Mouse (Mus musculus): ENCODE measurements at regions not wholly inside any gene's neighbourhood (a gene's known extent, or its start where the extent isn't known, plus 50 kb on each side); places are given as distances from the start of the nearest gene placed in this dataset.

GRCm38 (mm10) chr4:150743508-150743907, 91.5 kb upstream of the Slc45a1 start:
- H3K9ac ChIP-seq (replicated peaks), result no peak overlapping the region
- H3K27ac ChIP-seq (replicated peaks), result no peak overlapping the region
- no peak overlapping the region for H3K4me3 ChIP-seq
- no peak for ATAC-seq (replicated peaks)
- H3K36me3 ChIP-seq, result no peaks in the 10 kb centered on the region
- H3K27me3 ChIP-seq, result no peaks in the 10 kb centered on the region
- H3K4me2 ChIP-seq (replicated peaks), result no peak overlapping the region
- WGBS, result 64% methylated on average over 8 of the region's 8 CpGs
- H3K9me3 ChIP-seq, result no peaks in the 10 kb centered on the region
- peaks cover 11% of the 10 kb centered on the region; the same call in 1 of the 2 replicates for H3K4me1 ChIP-seq

GRCm38 (mm10) chr4:150743103-150743502, 91.1 kb upstream of the Slc45a1 start:
- no peak overlapping the region for H3K4me2 ChIP-seq (replicated peaks)
- 16% methylated on average over 6 of the region's 6 CpGs for WGBS
- peak; percentile 68; the same call in 1 of the 2 replicates for ATAC-seq (replicated peaks)

DNA sequence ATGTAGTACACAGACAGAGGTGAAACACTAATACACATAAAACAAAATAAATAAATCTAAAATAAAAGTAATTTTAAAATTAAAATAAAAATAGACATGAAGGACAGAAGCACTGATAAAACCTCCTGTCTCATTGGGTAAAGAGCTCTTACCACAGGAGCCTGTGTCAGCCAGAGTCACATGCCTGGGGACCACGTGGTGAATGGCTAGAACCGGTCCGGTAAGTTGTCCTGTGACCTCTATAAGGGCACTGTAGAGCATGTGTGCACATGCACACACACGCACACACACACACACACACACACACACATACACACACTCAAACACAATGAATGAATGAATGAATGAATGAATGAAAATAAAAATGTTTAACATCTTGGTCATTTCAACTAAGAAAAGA, 89.8 kb upstream of the Slc45a1 start:
- no peak for ATAC-seq (replicated peaks)
- H3K36me3 ChIP-seq, result no peaks in the 10 kb centered on the region
- 95% methylated on average over 4 of the region's 4 CpGs for WGBS
- H3K9ac ChIP-seq (replicated peaks), result no peak overlapping the region
- no peaks in the 10 kb centered on the region for H3K27me3 ChIP-seq
- no peak overlapping the region for H3K4me3 ChIP-seq
- H3K4me1 ChIP-seq, result peaks cover 11% of the 10 kb centered on the region; the same call in 1 of the 2 replicates
- no peak overlapping the region for H3K27ac ChIP-seq (replicated peaks)
- no peak overlapping the region for H3K4me2 ChIP-seq (replicated peaks)
- no peaks in the 10 kb centered on the region for H3K9me3 ChIP-seq

More at GRCm38 (mm10) chr4:150743103-150743502, 91.1 kb upstream of the Slc45a1 start:
- Histone ChIP-seq H3K4me1 (peaks cover 11% of the 10 kb centered on the region; the same call in 1 of the 2 replicates), H3K4me3 (no peak overlapping the region), H3K27me3 (no peaks in the 10 kb centered on the region), H3K27ac (replicated peaks) (no peak overlapping the region), H3K9ac (replicated peaks) (no peak overlapping the region), H3K9me3 (no peaks in the 10 kb centered on the region), H3K36me3 (no peaks in the 10 kb centered on the region)

GRCm38 (mm10) chr4:150740167-150740566, 88.2 kb upstream of the Slc45a1 start:
- Histone ChIP-seq H3K4me3 (no peak overlapping the region), H3K9me3 (no peaks in the 10 kb centered on the region), H3K27me3 (no peaks in the 10 kb centered on the region), H3K9ac (replicated peaks) (no peak overlapping the region), H3K4me2 (replicated peaks) (no peak overlapping the region), H3K4me1 (no peaks in the 10 kb centered on the region), H3K27ac (replicated peaks) (no peak overlapping the region), H3K36me3 (no peaks in the 10 kb centered on the region)
- no peak for ATAC-seq (replicated peaks)
- WGBS, result 76% methylated on average over 8 of the region's 8 CpGs

DNA sequence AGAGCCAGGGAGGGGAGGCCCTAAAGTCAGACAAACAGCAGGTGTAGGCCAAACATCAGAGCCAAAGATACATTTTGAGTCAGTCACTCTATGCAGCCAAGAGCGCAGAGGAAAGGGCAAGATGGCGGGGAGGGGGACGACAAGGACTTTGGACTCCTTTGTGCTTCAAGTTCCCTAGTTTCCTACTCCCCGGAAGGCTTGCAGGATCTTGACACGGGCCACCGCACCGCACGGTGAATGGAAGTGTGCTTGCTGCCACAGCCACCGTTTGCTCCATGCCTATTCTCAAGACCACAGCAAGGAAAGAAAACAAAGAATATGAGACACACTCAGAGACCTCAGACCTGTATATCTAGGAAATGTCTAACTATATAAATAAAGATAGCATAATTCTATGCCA, 86.8 kb upstream of the Slc45a1 start:
- ATAC-seq (replicated peaks), result no peak
- H3K4me1 ChIP-seq, result no peaks in the 10 kb centered on the region
- 76% methylated on average over 9 of the region's 9 CpGs for WGBS

DNA sequence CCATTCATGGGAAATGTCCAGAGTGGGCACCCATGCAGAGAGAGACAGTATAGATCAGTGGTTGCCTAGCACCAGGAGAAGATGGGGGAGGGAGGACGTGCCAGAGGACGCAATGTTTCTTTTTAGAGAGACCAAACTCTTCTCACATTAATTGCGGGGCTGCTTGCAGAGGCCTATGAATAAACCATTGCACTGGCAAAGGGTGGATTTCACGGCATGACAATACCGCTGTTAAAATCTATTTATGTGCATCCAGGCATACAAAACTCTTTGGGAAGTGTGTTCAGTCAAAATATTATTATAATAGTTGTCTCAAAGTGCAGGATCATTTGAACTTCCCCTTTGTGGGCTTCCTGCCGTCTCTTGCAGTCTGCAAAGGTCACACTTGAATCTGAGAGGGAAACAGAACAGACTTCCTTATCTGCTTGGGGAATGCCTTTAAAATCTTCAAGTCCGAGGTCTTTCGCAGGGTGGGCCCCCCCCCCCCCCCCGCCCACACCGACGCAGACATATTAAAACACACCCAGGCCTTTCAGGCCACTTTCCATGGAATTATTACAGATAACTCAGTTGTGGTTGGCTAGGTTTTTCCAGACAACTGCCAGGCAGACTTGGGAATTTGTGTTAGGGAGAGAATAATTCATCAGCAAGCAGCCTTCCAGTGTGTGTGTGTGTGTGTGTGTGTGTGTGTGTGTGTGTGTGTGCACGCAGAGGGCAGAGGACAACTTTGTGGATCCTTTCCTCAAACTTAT, 78.3 kb upstream of the Slc45a1 start:
- Histone ChIP-seq H3K9ac (replicated peaks) (no peak overlapping the region), H3K36me3 (no peaks in the 10 kb centered on the region), H3K4me2 (replicated peaks) (no peak overlapping the region), H3K4me1 (peaks cover 11% of the 10 kb centered on the region), H3K27ac (replicated peaks) (0 out of 2 replicates have a peak overlapping the region, but pooled peaks have one; percentile 8), H3K4me3 (no peak overlapping the region), H3K9me3 (no peaks in the 10 kb centered on the region), H3K27me3 (no peaks in the 10 kb centered on the region)
- ATAC-seq (replicated peaks), result no peak
- 4% methylated on average over 10 of the region's 12 CpGs for WGBS

More for the DNA sequence above, 86.8 kb upstream of the Slc45a1 start:
- Histone ChIP-seq H3K9ac (replicated peaks) (no peak overlapping the region), H3K4me2 (replicated peaks) (no peak overlapping the region), H3K27me3 (no peaks in the 10 kb centered on the region), H3K4me3 (no peak overlapping the region), H3K36me3 (no peaks in the 10 kb centered on the region), H3K9me3 (no peaks in the 10 kb centered on the region), H3K27ac (replicated peaks) (no peak overlapping the region)

DNA sequence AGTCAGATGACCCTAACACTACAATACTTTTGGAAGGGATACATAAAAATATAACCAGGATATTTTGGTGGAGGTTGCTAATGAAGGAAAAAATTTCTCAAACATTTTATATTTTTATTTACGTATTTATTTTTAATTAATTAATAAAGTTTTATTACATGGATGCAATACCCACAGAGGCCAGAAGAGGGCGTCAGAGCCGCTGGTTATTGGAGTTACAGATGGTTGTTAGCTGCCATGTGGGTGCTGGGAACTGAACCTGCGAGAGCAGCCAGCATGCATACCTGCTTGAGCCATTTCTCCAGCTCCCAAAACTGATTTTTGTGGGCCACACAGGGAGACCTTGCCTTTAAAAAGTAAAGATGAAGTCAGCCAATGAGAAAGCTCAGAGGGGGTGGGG, 74.6 kb upstream of the Slc45a1 start:
- no peak overlapping the region for H3K9ac ChIP-seq (replicated peaks)
- no peak overlapping the region for H3K4me2 ChIP-seq (replicated peaks)
- H3K4me3 ChIP-seq, result no peak overlapping the region
- H3K27me3 ChIP-seq, result no peaks in the 10 kb centered on the region
- no peaks in the 10 kb centered on the region for H3K36me3 ChIP-seq
- no peak overlapping the region for H3K27ac ChIP-seq (replicated peaks)
- H3K4me1 ChIP-seq, result peaks cover 15% of the 10 kb centered on the region
- no peaks in the 10 kb centered on the region for H3K9me3 ChIP-seq
- no peak for ATAC-seq (replicated peaks)
- 62% methylated on average over 4 of the region's 4 CpGs for WGBS

GRCm38 (mm10) chr4:150726136-150726480, 74.1 kb upstream of the Slc45a1 start:
- Histone ChIP-seq H3K27me3 (no peaks in the 10 kb centered on the region), H3K27ac (replicated peaks) (no peak overlapping the region), H3K36me3 (no peaks in the 10 kb centered on the region), H3K9ac (replicated peaks) (no peak overlapping the region), H3K9me3 (no peaks in the 10 kb centered on the region), H3K4me1 (peaks cover 18% of the 10 kb centered on the region), H3K4me2 (replicated peaks) (no peak overlapping the region), H3K4me3 (no peak overlapping the region)
- ATAC-seq (replicated peaks), result no peak
- 88% methylated on average over 3 of the region's 3 CpGs for WGBS

GRCm38 (mm10) chr4:150725443-150726135, 73.6 kb upstream of the Slc45a1 start:
- no peak overlapping the region for H3K4me2 ChIP-seq (replicated peaks)
- 80% methylated on average over 17 of the region's 17 CpGs for WGBS
- peaks cover 18% of the 10 kb centered on the region for H3K4me1 ChIP-seq
- H3K27me3 ChIP-seq, result no peaks in the 10 kb centered on the region
- ATAC-seq (replicated peaks), result no peak
- no peak overlapping the region for H3K4me3 ChIP-seq
- H3K36me3 ChIP-seq, result no peaks in the 10 kb centered on the region
- no peak overlapping the region for H3K27ac ChIP-seq (replicated peaks)
- H3K9me3 ChIP-seq, result no peaks in the 10 kb centered on the region
- H3K9ac ChIP-seq (replicated peaks), result no peak overlapping the region

- no peak overlapping the region for H3K4me2 ChIP-seq (replicated peaks)
- H3K4me1 ChIP-seq, result peaks cover 12% of the 10 kb centered on the region
- no peaks in the 10 kb centered on the region for H3K36me3 ChIP-seq
- no peak overlapping the region for H3K4me3 ChIP-seq
- 82% methylated on average over 11 of the region's 11 CpGs for WGBS
- no peaks in the 10 kb centered on the region for H3K9me3 ChIP-seq
- no peak overlapping the region for H3K9ac ChIP-seq (replicated peaks)
- ATAC-seq (replicated peaks), result no peak
- H3K27me3 ChIP-seq, result no peaks in the 10 kb centered on the region
- no peak overlapping the region for H3K27ac ChIP-seq (replicated peaks)
These were observed 72.8 kb upstream of the Slc45a1 start for GRCm38 (mm10) chr4:150724823-150725222.

DNA sequence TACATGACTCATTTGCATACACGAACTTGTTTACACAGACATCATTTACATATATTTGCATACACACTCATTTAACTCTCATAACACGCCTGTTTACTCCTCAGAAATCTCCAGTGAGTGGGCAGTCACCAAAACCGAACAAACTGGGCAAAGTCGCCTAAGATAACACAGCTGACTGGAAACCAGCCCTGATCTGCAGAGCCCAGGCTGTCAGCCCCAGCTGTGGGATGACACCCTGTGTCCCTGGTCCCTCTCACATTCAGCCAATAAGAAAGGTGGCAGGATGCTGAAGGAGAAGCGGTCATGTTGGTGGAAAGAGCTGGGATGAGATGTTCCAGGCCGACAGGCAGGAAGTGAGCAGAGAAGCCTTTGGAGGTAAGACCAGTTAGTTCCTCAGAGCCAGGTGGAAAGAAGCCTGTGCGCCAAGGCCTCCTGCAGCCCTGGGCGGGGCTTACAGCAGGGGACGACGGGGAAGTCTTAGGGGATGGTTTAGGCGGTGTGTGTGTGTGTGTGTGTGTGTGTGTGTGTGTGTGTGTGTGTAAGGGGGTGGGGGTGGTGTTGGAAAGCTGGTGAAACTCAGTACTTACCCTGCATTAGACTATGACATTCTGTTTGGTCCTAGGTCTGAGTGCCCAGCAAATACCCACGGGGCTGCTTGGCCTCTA, 69.8 kb upstream of the Slc45a1 start:
- no peaks in the 10 kb centered on the region for H3K27me3 ChIP-seq
- no peak overlapping the region for H3K4me2 ChIP-seq (replicated peaks)
- H3K9me3 ChIP-seq, result no peaks in the 10 kb centered on the region
- no peak overlapping the region for H3K9ac ChIP-seq (replicated peaks)
- H3K36me3 ChIP-seq, result no peaks in the 10 kb centered on the region
- WGBS, result 34% methylated on average over 11 of the region's 12 CpGs
- H3K4me1 ChIP-seq, result peaks cover 7% of the 10 kb centered on the region
- 0 out of 2 replicates have a peak, but pooled peaks have one; percentile 32 for ATAC-seq (replicated peaks)
- no peak overlapping the region for H3K4me3 ChIP-seq
- 0 out of 2 replicates have a peak overlapping the region, but pooled peaks have one; percentile 8 for H3K27ac ChIP-seq (replicated peaks)

DNA sequence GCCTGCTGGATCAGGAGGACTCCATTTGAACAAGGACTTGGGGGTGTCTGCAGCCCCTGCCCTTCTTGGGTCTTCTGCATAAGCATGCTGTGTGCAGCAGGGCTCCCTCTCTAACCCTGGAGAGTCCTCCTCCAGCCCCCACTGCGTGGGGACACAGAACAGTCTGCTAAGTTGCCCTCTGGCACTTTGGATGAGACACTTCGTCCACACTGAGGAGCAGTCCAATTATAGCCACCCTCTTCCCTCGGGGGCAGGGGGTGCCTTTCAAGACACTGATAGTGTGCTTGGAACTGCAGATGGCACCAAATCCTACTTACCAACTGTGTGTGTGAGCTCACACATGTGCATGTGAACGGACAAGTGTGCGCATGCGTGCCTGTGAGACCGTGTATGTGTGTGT, 65.9 kb upstream of the Slc45a1 start:
- WGBS, result 80% methylated on average over 7 of the region's 7 CpGs
- no peaks in the 10 kb centered on the region for H3K9me3 ChIP-seq
- no peak overlapping the region for H3K4me2 ChIP-seq (replicated peaks)

More for the DNA sequence above, 65.9 kb upstream of the Slc45a1 start:
- no peaks in the 10 kb centered on the region for H3K27me3 ChIP-seq
- H3K27ac ChIP-seq (replicated peaks), result no peak overlapping the region
- H3K4me3 ChIP-seq, result no peak overlapping the region
- no peak overlapping the region for H3K9ac ChIP-seq (replicated peaks)
- ATAC-seq (replicated peaks), result no peak
- H3K4me1 ChIP-seq, result peaks cover 7% of the 10 kb centered on the region
- H3K36me3 ChIP-seq, result no peaks in the 10 kb centered on the region
